Mouse (Mus musculus) MEL (cell line): Measurements from ENCODE around the gene Hps4. TPM values are rescaled to one million over a fixed set of nuclear protein-coding genes. Genes with fewer than 3 reads are reported as not detected.

ENCODE experiments used
- DNase-seq: peaks from one replicate; pipeline ENCODE4 v3.0.0; 2011; ENCODE audit warnings: low read depth, low spot score
- H3K27ac ChIP-seq: 2 replicates; pipeline ENCODE4 v1.5.1; 2012; ENCODE audit warnings: low read depth, mild to moderate bottlenecking, control low read depth, low read length, moderate library complexity; ENCODE audit not compliant: control insufficient read depth
- H3K27me3 ChIP-seq, 2 experiments: fragments of 150-350 bp in 1 of 2; sonication (generic) in 1 of 2; 2 replicates each; pipeline ENCODE4 v1.6.1; 2012; ENCODE audit warnings: low read length in 2 of 2, mild to moderate bottlenecking in 2 of 2, improper control_type of control experiment in 1 of 2, moderate library complexity in 1 of 2; ENCODE audit not compliant: insufficient read depth in 2 of 2, control insufficient read depth in 1 of 2
- H3K36me3 ChIP-seq, 2 experiments: 2 replicates each; pipeline ENCODE4 v1.6.1; 2012 to 2014; ENCODE audit warnings: low read length in 2 of 2, improper control_type of control experiment in 1 of 2, inconsistent platforms in 1 of 2, mild to moderate bottlenecking in 1 of 2; ENCODE audit not compliant: insufficient read depth in 2 of 2, control insufficient read depth in 1 of 2
- H3K4me1 ChIP-seq, 2 experiments: fragments of 150-350 bp in 1 of 2; sonication (generic) in 1 of 2; 2 replicates each; pipeline ENCODE4 v1.6.1; 2012; ENCODE audit warnings: low read length in 2 of 2, improper control_type of control experiment in 1 of 2, mild to moderate bottlenecking in 1 of 2; ENCODE audit not compliant: insufficient read depth in 2 of 2, control insufficient read depth in 1 of 2
- H3K4me3 ChIP-seq, 2 experiments: fragments of 150-350 bp in 1 of 2; sonication (generic) in 1 of 2; 2 replicates each; pipeline ENCODE4 v1.5.1; 2012; ENCODE audit warnings: low read depth in 2 of 2, low read length in 2 of 2, mild to moderate bottlenecking in 2 of 2, moderate library complexity in 2 of 2, control low read depth in 1 of 2, improper control_type of control experiment in 1 of 2; ENCODE audit not compliant: control insufficient read depth in 1 of 2, insufficient read depth in 1 of 2
- H3K79me2 ChIP-seq: 2 replicates; pipeline ENCODE4 v1.6.1; 2012; ENCODE audit warnings: mild to moderate bottlenecking, low read length, moderate library complexity; ENCODE audit not compliant: control insufficient read depth, poor library complexity, insufficient read depth
- H3K9ac ChIP-seq: 2 replicates; pipeline ENCODE4 v1.6.1; 2012; ENCODE audit warnings: low read depth, mild to moderate bottlenecking, control low read depth, low read length, moderate library complexity; ENCODE audit not compliant: control insufficient read depth, poor library complexity, severe bottlenecking
- H3K9me3 ChIP-seq: fragments of 150-350 bp; sonication (generic); replicated peaks from 2 replicates; pipeline ENCODE4 v1.6.1; 2012; ENCODE audit warnings: mild to moderate bottlenecking, low read length, improper control_type of control experiment, moderate library complexity; ENCODE audit not compliant: insufficient read depth
- CHD1 ChIP-seq: IDR thresholded peaks from 2 replicates; pipeline ENCODE4 v1.6.1; 2012; ENCODE audit warnings: low read depth, mild to moderate bottlenecking, inconsistent platforms, low read length, improper control_type of control experiment
- CTCF ChIP-seq, 3 experiments: IDR thresholded peaks in 2 of 3; conservative IDR thresholded peaks in 1 of 3; 2 replicates each; pipeline ENCODE4 v1.5.1; 2011 to 2012; ENCODE audit warnings: low read length in 3 of 3, low read depth in 2 of 3, mild to moderate bottlenecking in 2 of 3, improper control_type of control experiment in 1 of 3, inconsistent platforms in 1 of 3, mixed read lengths in 1 of 3, moderate library complexity in 1 of 3; ENCODE audit not compliant: control insufficient read depth in 1 of 3, insufficient read depth in 1 of 3, poor library complexity in 1 of 3, severe bottlenecking in 1 of 3
- E2F4 ChIP-seq: IDR thresholded peaks from 2 replicates; pipeline ENCODE4 v1.6.1; 2011; ENCODE audit warnings: low read depth, low read length, improper control_type of control experiment, borderline replicate concordance
- ETS1 ChIP-seq: IDR thresholded peaks from 2 replicates; pipeline ENCODE4 v1.6.1; 2012; ENCODE audit warnings: low read depth, mild to moderate bottlenecking, inconsistent platforms, low read length, improper control_type of control experiment, moderate library complexity
- GABPA ChIP-seq: IDR thresholded peaks from 2 replicates; pipeline ENCODE4 v1.6.1; 2012; ENCODE audit warnings: low read depth, mild to moderate bottlenecking, inconsistent platforms, low read length, improper control_type of control experiment, moderate library complexity
- HCFC1 ChIP-seq: IDR thresholded peaks from 2 replicates; pipeline ENCODE4 v1.6.1; 2012; ENCODE audit warnings: low read depth, mild to moderate bottlenecking, inconsistent platforms, low read length, improper control_type of control experiment, moderate library complexity
- JUND ChIP-seq: IDR thresholded peaks from 2 replicates; pipeline ENCODE4 v1.6.1; 2011; ENCODE audit warnings: low read depth, mild to moderate bottlenecking, improper control_type of control experiment, low read length
- MAFK ChIP-seq: IDR thresholded peaks from 2 replicates; pipeline ENCODE4 v1.6.1; 2011; ENCODE audit warnings: low read depth, mild to moderate bottlenecking, low read length, improper control_type of control experiment, borderline replicate concordance
- MAZ ChIP-seq: IDR thresholded peaks from 2 replicates; pipeline ENCODE4 v1.6.1; 2012; ENCODE audit warnings: low read depth, mild to moderate bottlenecking, inconsistent platforms, low read length, improper control_type of control experiment
- MYB ChIP-seq: IDR thresholded peaks from 2 replicates; pipeline ENCODE4 v1.6.1; 2011; ENCODE audit warnings: mild to moderate bottlenecking, low read depth, low read length, improper control_type of control experiment
- NELFE ChIP-seq: IDR thresholded peaks from 2 replicates; pipeline ENCODE4 v1.6.1; 2011; ENCODE audit warnings: low read depth, low read length, improper control_type of control experiment
- POLR2A ChIP-seq, 2 experiments: IDR thresholded peaks; 2 replicates each; pipeline ENCODE4 v1.6.1; 2011 to 2012; ENCODE audit warnings: low read length in 2 of 2, mild to moderate bottlenecking in 2 of 2, control low read depth in 1 of 2, improper control_type of control experiment in 1 of 2, low read depth in 1 of 2, moderate library complexity in 1 of 2; ENCODE audit not compliant: control insufficient read depth in 1 of 2, insufficient read depth in 1 of 2, poor library complexity in 1 of 2
- POLR2AphosphoS2 ChIP-seq: IDR thresholded peaks from 2 replicates; pipeline ENCODE4 v1.6.1; 2011; ENCODE audit warnings: low read length, improper control_type of control experiment
- POLR2AphosphoS5 ChIP-seq: IDR thresholded peaks from 2 replicates; pipeline ENCODE4 v1.6.1; 2012; ENCODE audit warnings: low read depth, borderline replicate concordance, mild to moderate bottlenecking, inconsistent platforms, low read length, moderate library complexity, mixed read lengths
- RAD21 ChIP-seq: IDR thresholded peaks from 2 replicates; pipeline ENCODE4 v1.6.1; 2011; ENCODE audit warnings: mild to moderate bottlenecking, low read depth, low read length, improper control_type of control experiment
- RCOR1 ChIP-seq: IDR thresholded peaks from 2 replicates; pipeline ENCODE4 v1.6.1; 2012; ENCODE audit warnings: low read depth, mild to moderate bottlenecking, inconsistent platforms, low read length, improper control_type of control experiment
- SIN3A ChIP-seq: IDR thresholded peaks from 2 replicates; pipeline ENCODE4 v1.6.1; 2012; ENCODE audit warnings: low read length, improper control_type of control experiment, inconsistent platforms
- TBP ChIP-seq: IDR thresholded peaks from 2 replicates; pipeline ENCODE4 v1.8.0; 2011; ENCODE audit warnings: low read depth, low read length, improper control_type of control experiment
- TCF12 ChIP-seq: IDR thresholded peaks from 2 replicates; pipeline ENCODE4 v1.6.1; 2014; ENCODE audit warnings: low read depth, mild to moderate bottlenecking, inconsistent platforms, low read length, improper control_type of control experiment, moderate library complexity
- USF1 ChIP-seq: IDR thresholded peaks from 2 replicates; pipeline ENCODE4 v1.6.1; 2014; ENCODE audit warnings: low read depth, mild to moderate bottlenecking, inconsistent platforms, low read length, improper control_type of control experiment, moderate library complexity
- ZKSCAN1 ChIP-seq: IDR thresholded peaks from 2 replicates; pipeline ENCODE4 v1.6.1; 2012; ENCODE audit warnings: low read depth, mild to moderate bottlenecking, inconsistent platforms, low read length, improper control_type of control experiment, moderate library complexity
- ZMIZ1 ChIP-seq: IDR thresholded peaks from 2 replicates; pipeline ENCODE4 v1.6.1; 2012; ENCODE audit warnings: low read depth, mild to moderate bottlenecking, inconsistent platforms, low read length, improper control_type of control experiment, moderate library complexity
- ZNF384 ChIP-seq: IDR thresholded peaks from 2 replicates; pipeline ENCODE4 v1.6.1; 2012; ENCODE audit warnings: low read depth, mild to moderate bottlenecking, inconsistent platforms, low read length, improper control_type of control experiment
- polyA plus RNA-seq, 2 experiments: library from polyadenylated mRNA; stranded (reverse) in 1 of 2; unstranded in 1 of 2; fragments of >175 nt in 1 of 2; fragments of >200 nt in 1 of 2; gene quantifications; 2 replicates each; pipeline versions ENCODE4 v1.2.1 to v1.2.4; 2012; ENCODE audit warnings: low replicate concordance in 2 of 2, low read depth in 1 of 2; ENCODE audit not compliant: insufficient read length in 2 of 2, insufficient read depth in 1 of 2, missing spikeins in 1 of 2
- total RNA-seq: library from RNA; depleted of rRNA; stranded (reverse); fragments of 300-350 nt; gene quantifications from 2 replicates; pipeline ENCODE4 v1.2.3, GENCODE M21; 2012

Hps4 gene
- total and polyA plus RNA-seq, 3 experiments: 37.1 to 41.7 TPM; not detected in 1

DNA sequence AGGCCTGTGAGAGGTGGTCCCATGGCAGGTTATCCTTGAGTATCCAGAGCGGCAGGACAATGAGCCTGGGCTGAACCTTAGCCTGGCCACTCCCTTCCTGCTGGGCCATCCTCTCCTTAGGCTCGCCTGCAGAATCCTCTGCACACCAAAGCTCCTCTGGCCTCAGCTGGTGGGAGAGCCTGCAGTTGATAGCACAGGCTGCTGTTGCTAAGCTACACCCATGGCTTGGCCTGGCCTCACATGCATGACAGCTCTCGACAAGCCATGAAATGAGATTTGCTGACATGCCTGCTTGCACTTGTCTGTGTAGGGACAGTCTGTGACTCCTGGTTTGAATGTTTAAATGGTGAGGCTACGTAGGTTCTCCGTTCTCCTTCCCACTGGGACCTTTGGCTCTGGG lies 73.8 kb downstream of the Hps4 start:
- Histone ChIP-seq H3K4me3 (no peak overlapping the region), H3K36me3 (no peaks in the 10 kb centered on the region), H3K79me2 (no peaks in the 10 kb centered on the region), H3K27me3 (no peaks in the 10 kb centered on the region), H3K9ac (no peak overlapping the region)
- no peak for TF ChIP-seq GABPA
- TF ChIP-seq CHD1: no peak
- TF ChIP-seq MAFK: no peak
- no peak for TF ChIP-seq ETS1
- TF ChIP-seq POLR2AphosphoS5: no peak
- TF ChIP-seq MAZ: no peak
- TF ChIP-seq TCF12: no peak
- no peak for TF ChIP-seq NELFE
- no peak for TF ChIP-seq JUND
- no peak for TF ChIP-seq ZMIZ1
- TF ChIP-seq HCFC1: no peak
- no peak for TF ChIP-seq POLR2A (IDR thresholded peaks at IDR 0.05; ENCODE audit: control insufficient read depth in 1 of 2, insufficient read depth in 1 of 2, low read depth in 1 of 2, low read length in 2 of 2, poor library complexity in 1 of 2)
- no peak for TF ChIP-seq ZNF384
- TF ChIP-seq, all 39 proteins: peak for 0
- Histone ChIP-seq H3K9me3 (no peaks in the 10 kb centered on the region), H3K4me1 (no peaks in the 10 kb centered on the region), H3K27ac (no peak overlapping the region)
- no peak for DNase-seq

DNA sequence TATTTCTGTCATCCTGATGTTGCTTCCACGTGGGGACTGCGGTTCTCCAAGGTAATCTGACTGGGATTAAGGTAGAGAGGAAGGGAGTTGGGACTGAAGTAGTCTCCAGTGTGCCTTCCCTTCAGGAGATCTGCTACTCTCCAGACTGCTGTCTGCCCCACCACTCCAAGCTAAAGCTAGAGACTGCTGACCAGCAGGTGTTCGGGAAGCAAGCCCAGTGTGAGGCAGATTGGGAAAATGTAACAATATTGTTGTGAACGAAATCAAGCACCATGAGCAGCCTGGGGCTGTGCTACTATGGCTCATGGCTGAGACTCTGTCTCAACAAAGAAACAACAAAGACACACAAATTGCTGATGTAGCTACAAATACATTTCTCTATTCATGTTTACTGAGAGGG lies 75.1 kb downstream of the Hps4 start:
- Histone ChIP-seq H3K27me3 (no peaks in the 10 kb centered on the region), H3K9ac (no peak overlapping the region), H3K36me3 (no peaks in the 10 kb centered on the region), H3K79me2 (no peaks in the 10 kb centered on the region), H3K4me3 (no peak overlapping the region), H3K9me3 (no peaks in the 10 kb centered on the region), H3K4me1 (no peaks in the 10 kb centered on the region), H3K27ac (no peak overlapping the region)
- no peak for TF ChIP-seq JUND
- no peak for TF ChIP-seq USF1
- TF ChIP-seq NELFE: no peak
- TF ChIP-seq MYB: no peak
- no peak for TF ChIP-seq CHD1
- no peak for TF ChIP-seq HCFC1
- no peak for TF ChIP-seq TBP
- TF ChIP-seq E2F4: no peak
- TF ChIP-seq POLR2AphosphoS5: no peak
- no peak for TF ChIP-seq RCOR1
- no peak for TF ChIP-seq ZKSCAN1
- no peak for TF ChIP-seq RAD21
- TF ChIP-seq POLR2AphosphoS2: no peak
- TF ChIP-seq POLR2A (IDR thresholded peaks at IDR 0.05; ENCODE audit: control insufficient read depth in 1 of 2, insufficient read depth in 1 of 2, low read depth in 1 of 2, low read length in 2 of 2, poor library complexity in 1 of 2): no peak
- TF ChIP-seq CTCF (IDR thresholded peaks at IDR 0.05 in 2 of 3, conservative IDR thresholded peaks at IDR 0.05 in 1 of 3; ENCODE audit: control insufficient read depth in 1 of 3, insufficient read depth in 1 of 3, low read depth in 2 of 3, low read length in 3 of 3, poor library complexity in 1 of 3, severe bottlenecking in 1 of 3): no peak
- no peak for TF ChIP-seq SIN3A
- DNase-seq: no peak
